Mouse (Mus musculus) hematopoietic stem cell, adult 5-6 weeks (primary cell): ENCODE data around the gene Pif1. TPM values are rescaled to one million over a fixed set of nuclear protein-coding genes. Genes with fewer than 3 reads are reported as not detected.

ENCODE experiments used
- ATAC-seq, 2 experiments: fragments of 125-278 bp in 1 of 2; replicated peaks in 1 of 2; 2 replicates each; pipeline ENCODE4 v1.8.0; 2016 to 2017; ENCODE audit warnings: inconsistent platforms in 2 of 2, mild to moderate bottlenecking in 2 of 2, moderate number of reproducible peaks in 2 of 2, low read depth in 1 of 2, moderate TSS enrichment in 1 of 2; ENCODE audit not compliant: low FRiP score in 2 of 2, poor library complexity in 2 of 2, severe bottlenecking in 2 of 2, insufficient read depth in 1 of 2, low TSS enrichment in 1 of 2
- total RNA-seq: library from RNA; stranded (forward); fragments of 172-1452, 232-1000 nt; gene quantifications from 2 replicates; pipeline ENCODE4 v1.2.3, GENCODE M21; 2017

Gene Pif1
- 6.7 and 6.8 TPM in 2 replicates for total RNA-seq

GRCm38 (mm10) chr9:65586406-65587269, at the start of gene Pif1:
Gene Pif1 (plus strand): TSS chr9:65587160.
- ATAC-seq = peak; percentile 80 to 90

GRCm38 (mm10) chr9:65537901-65538630, 48.9 kb upstream of the Pif1 start:
- ATAC-seq = no peak

GRCm38 (mm10) chr9:65539697-65540096, 47.3 kb upstream of the Pif1 start:
- no peak for ATAC-seq

DNA sequence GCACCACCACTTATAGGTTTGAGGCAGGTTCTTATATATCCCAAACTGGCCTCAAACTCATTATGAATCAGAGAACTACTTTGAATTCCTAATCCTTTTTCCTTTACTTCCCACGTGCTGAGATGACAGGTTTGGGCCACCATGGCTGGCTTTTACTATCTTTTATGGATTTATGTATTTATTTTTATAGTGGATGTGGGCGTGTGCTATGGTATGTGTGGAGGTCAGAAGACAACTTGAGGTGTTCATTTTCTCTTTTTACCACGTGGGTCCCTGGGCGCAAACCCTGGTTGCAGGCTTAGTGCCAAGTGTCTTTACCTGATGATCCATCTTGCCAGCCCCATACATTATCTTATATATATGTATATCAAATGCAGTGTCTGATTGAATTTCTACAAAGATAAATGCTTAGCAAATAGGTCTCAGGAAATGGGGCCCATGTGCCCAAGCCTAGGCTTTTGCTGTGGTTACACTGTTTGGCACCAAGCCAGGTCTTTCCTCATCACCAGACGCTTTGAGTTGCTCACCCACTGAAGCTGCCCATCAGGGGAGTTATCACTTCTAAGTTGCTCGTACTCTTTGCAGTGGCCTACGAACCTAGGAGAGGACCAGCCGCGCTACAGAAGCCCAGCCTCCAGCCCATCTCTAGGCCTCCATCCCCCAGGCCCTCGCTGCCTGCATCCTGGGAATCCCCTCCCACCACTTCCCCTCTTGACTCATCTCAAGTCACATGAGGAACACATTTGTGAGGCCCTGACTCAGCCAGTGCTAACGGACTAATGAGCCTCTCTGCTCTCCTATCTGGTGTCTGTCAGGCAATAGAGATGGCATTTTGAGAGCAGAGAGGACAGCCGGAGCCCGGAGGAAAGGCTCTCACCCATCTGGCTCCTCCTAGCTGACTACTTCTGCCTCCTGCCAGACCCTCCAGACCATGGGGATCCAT, 45.6 kb upstream of the Pif1 start:
- ATAC-seq = peak; percentile 72 to 82

DNA sequence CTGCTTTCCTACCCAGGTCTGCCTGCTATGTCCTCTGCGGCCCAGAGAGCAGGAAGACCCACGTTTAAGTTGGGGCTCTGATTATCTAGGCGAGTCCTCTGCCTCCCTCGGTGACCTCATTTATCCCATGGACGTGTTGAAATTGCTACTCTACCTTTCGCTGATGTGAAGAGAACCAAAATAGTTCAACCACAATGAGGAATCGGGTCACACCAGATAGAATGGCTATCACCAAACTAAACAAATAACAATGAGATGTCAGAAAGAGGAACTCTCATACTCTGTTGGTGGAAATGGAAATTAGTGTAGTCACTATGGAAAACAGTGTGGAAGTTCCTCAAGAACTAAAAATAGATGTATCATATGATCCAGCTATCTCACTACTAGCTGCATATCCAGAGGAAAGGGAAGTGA, 44.8 kb upstream of the Pif1 start:
- ATAC-seq = peak; percentile 58 to 66

DNA sequence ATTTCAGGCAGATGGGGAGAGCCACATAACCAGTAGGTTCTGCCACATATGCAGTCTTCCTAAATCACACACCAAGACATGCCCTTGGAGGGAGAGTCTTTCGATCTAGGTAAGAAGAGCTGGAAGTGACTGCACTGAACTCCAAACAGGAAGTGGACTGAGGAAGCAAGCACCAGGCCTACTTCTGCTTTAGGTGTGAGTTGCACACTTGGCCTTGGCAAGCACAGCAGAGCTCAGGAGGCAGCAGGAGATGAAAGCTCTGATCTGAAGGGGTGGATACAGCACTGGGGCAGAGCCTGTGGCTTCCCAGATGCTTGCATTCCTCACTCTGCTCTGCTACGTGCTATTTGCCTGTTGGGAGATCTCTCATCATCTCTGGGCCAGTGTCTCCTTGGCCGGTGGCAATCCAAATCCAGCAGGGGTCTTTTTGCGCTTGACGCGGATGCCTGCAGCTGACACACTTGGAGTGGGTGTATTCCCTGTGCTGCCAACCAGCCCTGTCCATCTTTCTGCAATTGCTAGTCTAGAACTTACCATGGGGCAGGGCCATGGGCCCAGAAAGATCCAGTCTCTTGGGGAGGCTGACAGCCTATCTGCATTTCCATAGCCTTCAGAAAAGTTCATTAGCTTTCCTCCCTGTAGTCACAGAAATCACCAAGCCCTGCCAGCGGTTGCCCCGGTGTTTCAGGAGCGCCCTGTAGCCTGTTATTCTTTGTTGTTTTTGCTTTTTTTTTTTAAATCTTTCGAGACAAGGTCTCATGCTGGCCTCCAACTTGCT, 41.1 kb upstream of the Pif1 start:
- peak; percentile 61 to 63 for ATAC-seq

DNA sequence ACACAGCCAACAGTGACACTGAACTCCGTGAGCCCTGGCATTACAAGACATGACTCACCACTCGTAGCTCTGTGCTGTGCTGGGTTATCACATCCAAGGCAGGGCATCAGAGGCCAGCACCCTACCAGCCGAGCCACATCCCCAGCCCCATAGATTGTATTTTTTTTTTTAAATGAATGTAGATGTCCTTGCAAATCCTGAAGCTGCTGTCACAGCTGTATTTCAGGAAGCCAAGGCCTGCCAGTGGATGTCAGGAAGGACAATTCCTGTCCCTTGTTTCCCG, 40.6 kb upstream of the Pif1 start:
- no peak for ATAC-seq

- no peak for ATAC-seq
Observed at GRCm38 (mm10) chr9:65547111-65547510, 39.8 kb upstream of the Pif1 start.

DNA sequence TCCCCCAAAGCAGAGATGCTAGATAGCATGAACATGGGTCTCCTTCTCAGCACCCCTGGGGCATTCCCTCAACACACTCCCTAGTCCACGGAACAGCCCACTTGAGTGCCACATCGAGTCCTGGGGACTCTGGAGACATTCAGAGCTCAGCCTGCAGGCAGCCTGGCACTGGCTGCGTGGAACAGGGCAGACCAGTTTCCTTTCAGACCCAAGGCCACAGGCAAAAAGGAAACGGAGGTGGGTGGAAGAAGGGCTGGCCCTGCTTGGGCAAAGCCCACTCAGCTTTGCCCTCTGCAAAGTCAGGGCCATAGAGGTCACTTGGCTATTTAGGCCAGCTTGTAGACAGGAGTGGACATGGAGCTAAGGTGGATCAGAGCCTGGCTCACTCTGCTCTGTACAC, 39.1 kb upstream of the Pif1 start:
- ATAC-seq = no peak

DNA sequence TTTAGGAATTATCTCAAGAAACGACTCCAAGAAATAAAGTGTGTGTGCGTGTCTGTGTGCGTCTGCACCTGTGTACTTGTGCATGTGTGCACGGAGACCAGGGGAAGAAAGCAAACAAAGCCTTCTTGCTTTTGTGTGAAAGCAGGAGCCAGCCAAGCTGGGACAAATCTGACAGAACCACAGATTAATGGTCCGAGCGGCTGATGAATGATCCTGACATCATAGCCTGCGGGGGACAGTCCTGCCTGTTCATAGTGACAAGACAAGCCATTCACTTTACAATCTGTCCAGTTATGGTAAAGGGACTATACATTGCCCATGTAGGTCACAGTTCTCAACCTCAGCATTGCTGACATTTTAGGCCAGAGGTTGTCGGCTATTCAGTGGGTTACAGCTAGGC, 38.6 kb upstream of the Pif1 start:
- ATAC-seq = no peak

- no peak for ATAC-seq
Observed at GRCm38 (mm10) chr9:65549139-65549538, 37.8 kb upstream of the Pif1 start.

GRCm38 (mm10) chr9:65549643-65550042, 37.3 kb upstream of the Pif1 start:
- no peak for ATAC-seq

- no peak for ATAC-seq
Observed at GRCm38 (mm10) chr9:65550079-65550831, 36.7 kb upstream of the Pif1 start.

DNA sequence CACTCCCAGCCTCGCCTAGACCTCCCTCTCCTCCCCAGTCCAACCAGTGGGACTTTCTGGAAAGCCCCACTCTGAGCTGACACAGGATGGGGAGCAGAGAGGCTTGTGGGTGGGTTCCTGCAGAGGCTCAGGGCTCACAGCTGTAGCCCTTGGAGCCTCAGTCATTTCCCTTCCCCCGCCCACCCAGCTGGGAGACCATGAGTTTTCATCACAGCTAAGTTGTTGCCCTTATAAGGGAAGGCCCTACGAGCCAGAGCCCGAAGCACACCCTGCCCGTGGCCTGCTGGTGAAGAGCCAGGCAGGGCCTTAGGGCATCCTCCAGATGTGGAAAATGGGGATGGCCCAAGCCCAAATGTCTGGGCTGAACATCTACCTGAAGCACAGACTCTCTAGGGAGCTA, 35.9 kb upstream of the Pif1 start:
- peak; percentile 77 to 79 for ATAC-seq

DNA sequence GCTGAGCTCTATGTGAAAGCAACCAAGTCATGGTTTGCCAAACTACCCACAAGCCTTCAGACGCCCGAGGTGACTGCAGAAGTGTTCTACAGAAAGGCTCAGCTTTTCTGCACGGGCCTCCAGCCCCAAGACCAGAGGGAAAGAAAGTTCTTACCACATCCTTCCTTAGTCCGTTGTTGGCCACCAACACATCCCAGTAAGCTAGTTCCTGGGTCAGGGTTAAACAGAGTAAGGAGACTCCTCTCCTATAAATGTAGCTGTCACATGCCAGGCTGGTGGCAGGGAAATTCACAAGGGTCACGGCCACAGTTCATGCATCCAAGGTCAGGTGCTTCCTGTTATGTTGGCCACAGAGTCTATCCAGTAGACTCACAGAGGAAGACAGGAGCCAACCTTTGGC, 34.8 kb upstream of the Pif1 start:
- ATAC-seq = peak; percentile 57 to 63

GRCm38 (mm10) chr9:65552711-65553110, 34.2 kb upstream of the Pif1 start:
- ATAC-seq = no peak
